Mouse (Mus musculus) olfactory bulb, adult 2 months (tissue): ENCODE results near the gene Spsb4. TPM values are rescaled to one million over a fixed set of nuclear protein-coding genes. Genes with fewer than 3 reads are reported as not detected.

Experiments
- H3K27ac ChIP-seq: fragments of 200-500 bp; 2 replicates; pipeline ENCODE4 v1.5.1; 2012; ENCODE audit warnings: low read depth, low read length; ENCODE audit not compliant: insufficient read depth
- H3K4me1 ChIP-seq: fragments of 200-500 bp; 2 replicates; pipeline ENCODE4 v1.6.1; 2012; ENCODE audit warnings: low read length; ENCODE audit not compliant: control insufficient read depth, insufficient read depth
- H3K4me3 ChIP-seq: fragments of 200-500 bp; 2 replicates; pipeline ENCODE4 v1.5.1; 2012; ENCODE audit warnings: mild to moderate bottlenecking, low read depth, low read length, moderate library complexity; ENCODE audit not compliant: insufficient read depth
- CTCF ChIP-seq: fragments of 200-500 bp; IDR thresholded peaks from 2 replicates; pipeline ENCODE4 v1.5.1; 2012; ENCODE audit warnings: low read depth, mild to moderate bottlenecking, low read length, moderate library complexity; ENCODE audit not compliant: insufficient read depth
- POLR2A ChIP-seq: fragments of 200-500 bp; IDR thresholded peaks from 2 replicates; pipeline ENCODE4 v1.6.1; 2012; ENCODE audit warnings: mild to moderate bottlenecking, low read depth, low read length, moderate library complexity; ENCODE audit not compliant: insufficient read depth
- WGBS: fragments of 180-500 bp; shearing (Covaris S2); methylation state at CpG from one replicate; pipeline ENCODE4 v1.1.7; 2018; 5-methylcytosine and 5-hydroxymethylcytosine counted together
- polyA plus RNA-seq: library from polyadenylated mRNA; stranded (reverse); fragments of >200 nt; gene quantifications from 2 replicates; pipeline ENCODE4 v1.2.4, GENCODE M21; 2012; ENCODE audit warnings: low replicate concordance; ENCODE audit not compliant: missing spikeins, insufficient read depth, insufficient read length

Gene Spsb4
- polyA plus RNA-seq, 1 experiment, result not detected

- 76% methylated on average over 2 of the region's 2 CpGs for WGBS
- no peak overlapping the region for H3K4me3 ChIP-seq
- H3K4me1 ChIP-seq, result no peaks in the 10 kb centered on the region
- no peak for TF ChIP-seq POLR2A
- no peak for TF ChIP-seq CTCF
- no peak overlapping the region for H3K27ac ChIP-seq
Observed at GRCm38 (mm10) chr9:96908737-96909136, 109.9 kb downstream of the Spsb4 start.

- 88% methylated on average over 7 of the region's 7 CpGs for WGBS
- TF ChIP-seq POLR2A (no peak), CTCF (no peak)
- no peak overlapping the region for H3K27ac ChIP-seq
- no peaks in the 10 kb centered on the region for H3K4me1 ChIP-seq
- no peak overlapping the region for H3K4me3 ChIP-seq
Observed at GRCm38 (mm10) chr9:96904360-96905355, 114.0 kb downstream of the Spsb4 start.

GRCm38 (mm10) chr9:96899717-96900116 lies 118.9 kb downstream of the Spsb4 start:
- Histone ChIP-seq H3K27ac (no peak overlapping the region), H3K4me1 (peaks cover 3% of the 10 kb centered on the region), H3K4me3 (no peak overlapping the region)
- 87% methylated on average over 5 of the region's 5 CpGs for WGBS
- TF ChIP-seq CTCF (no peak), POLR2A (no peak)

GRCm38 (mm10) chr9:96899004-96899403 lies 119.6 kb downstream of the Spsb4 start:
- TF ChIP-seq POLR2A, result no peak
- no peak for TF ChIP-seq CTCF
- Histone ChIP-seq H3K4me3 (no peak overlapping the region), H3K4me1 (peaks cover 3% of the 10 kb centered on the region), H3K27ac (no peak overlapping the region)

- Histone ChIP-seq H3K4me3 (no peak overlapping the region), H3K27ac (no peak overlapping the region), H3K4me1 (peaks cover 5% of the 10 kb centered on the region)
- TF ChIP-seq CTCF, result no peak
- WGBS, result 94% methylated on average over 1 of the region's 1 CpGs
Observed at GRCm38 (mm10) chr9:96896690-96897089, 122.0 kb downstream of the Spsb4 start.

GRCm38 (mm10) chr9:96893582-96893981 lies 125.1 kb downstream of the Spsb4 start:
- Histone ChIP-seq H3K27ac (no peak overlapping the region), H3K4me1 (peaks cover 10% of the 10 kb centered on the region), H3K4me3 (no peak overlapping the region)
- 92% methylated on average over 5 of the region's 5 CpGs for WGBS
- no peak for TF ChIP-seq POLR2A
- TF ChIP-seq CTCF, result no peak

Other genes with a start within 250 kb of the Spsb4 start
- gene Pxylp1, start 126.2 kb downstream of the Spsb4 start, polyA plus RNA-seq, result not detected in 2 replicates
- gene Slc25a36, start 92.3 kb upstream of the Spsb4 start, polyA plus RNA-seq, result not detected in 2 replicates